Mouse (Mus musculus) testis, adult 2 months (tissue): ENCODE data around the gene Thbs3.

Source experiments
- CTCF ChIP-seq: fragments of 200-500 bp; IDR thresholded peaks from 2 replicates; pipeline ENCODE4 v1.5.1; 2012; ENCODE audit warnings: low read depth, mild to moderate bottlenecking, inconsistent platforms, low read length, moderate library complexity; ENCODE audit not compliant: control insufficient read depth, insufficient read depth, insufficient replicate concordance
- POLR2A ChIP-seq: fragments of 200-500 bp; IDR thresholded peaks from 2 replicates; pipeline ENCODE4 v1.6.1; 2012; ENCODE audit warnings: low read depth, mild to moderate bottlenecking, inconsistent platforms, low read length, moderate library complexity; ENCODE audit not compliant: control insufficient read depth

DNA sequence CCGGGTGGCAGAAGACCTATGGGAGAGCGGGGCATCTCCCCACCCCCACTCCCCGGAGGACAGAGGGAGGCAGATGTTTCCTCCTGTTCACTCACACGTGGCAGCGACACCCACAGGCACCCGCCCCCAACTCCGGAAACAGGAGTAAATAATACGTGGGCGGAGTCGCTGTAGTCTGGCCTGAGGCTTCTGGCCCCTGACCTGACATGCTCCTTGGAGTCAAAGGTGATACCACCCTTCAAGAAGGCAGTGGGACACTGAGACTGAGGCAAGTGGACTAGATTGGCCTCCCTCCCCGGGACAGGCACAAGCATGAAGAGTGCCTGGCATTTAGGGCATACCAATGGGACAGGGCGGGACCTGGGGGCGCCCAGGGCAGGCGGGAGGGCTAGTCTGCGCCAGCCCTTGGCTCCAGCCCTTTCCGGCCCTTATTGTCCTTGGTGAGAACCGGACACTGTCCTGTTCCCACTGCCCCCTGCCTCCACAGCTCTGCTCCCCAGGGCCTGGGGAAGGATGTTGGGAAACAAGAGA, 36.5 kb downstream of the Thbs3 start:
- TF ChIP-seq POLR2A (no peak), CTCF (no peak)
